Mouse (Mus musculus) ES-CJ7 (cell line): ENCODE measurements at regions not wholly inside any gene's neighbourhood (a gene's known extent, or its start where the extent isn't known, plus 50 kb on each side); places are given as distances from the start of the nearest gene placed in this dataset.

Experiments used
- DNase-seq: peaks from one replicate; pipeline ENCODE4 v3.0.0; 2011; ENCODE audit warnings: low read depth, low spot score

DNA sequence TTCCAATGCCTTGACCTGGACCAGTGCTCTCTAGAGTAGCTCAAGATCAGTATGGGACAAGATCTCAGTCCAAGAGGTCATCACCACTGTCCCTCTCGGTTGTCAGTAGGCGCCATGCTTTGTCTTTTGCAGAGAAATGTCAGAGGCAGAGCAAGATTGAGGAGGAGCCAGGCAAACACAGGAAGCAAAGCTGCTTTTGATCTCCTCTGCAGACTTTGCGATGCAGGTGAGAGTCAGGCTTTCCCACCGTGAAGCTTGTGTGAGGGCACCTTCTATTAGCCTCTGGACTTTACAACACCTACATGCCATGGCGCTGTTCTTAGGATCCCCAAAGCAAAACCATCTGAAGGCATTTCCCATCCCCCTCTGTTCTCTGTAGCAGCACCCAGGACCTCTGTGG lies 68.0 kb upstream of the Ppm1b start:
- no peak for DNase-seq

- no peak for DNase-seq
Measured at GRCm38 (mm10) chr17:84890871-84891599, 65.5 kb upstream of the Ppm1b start.

DNA sequence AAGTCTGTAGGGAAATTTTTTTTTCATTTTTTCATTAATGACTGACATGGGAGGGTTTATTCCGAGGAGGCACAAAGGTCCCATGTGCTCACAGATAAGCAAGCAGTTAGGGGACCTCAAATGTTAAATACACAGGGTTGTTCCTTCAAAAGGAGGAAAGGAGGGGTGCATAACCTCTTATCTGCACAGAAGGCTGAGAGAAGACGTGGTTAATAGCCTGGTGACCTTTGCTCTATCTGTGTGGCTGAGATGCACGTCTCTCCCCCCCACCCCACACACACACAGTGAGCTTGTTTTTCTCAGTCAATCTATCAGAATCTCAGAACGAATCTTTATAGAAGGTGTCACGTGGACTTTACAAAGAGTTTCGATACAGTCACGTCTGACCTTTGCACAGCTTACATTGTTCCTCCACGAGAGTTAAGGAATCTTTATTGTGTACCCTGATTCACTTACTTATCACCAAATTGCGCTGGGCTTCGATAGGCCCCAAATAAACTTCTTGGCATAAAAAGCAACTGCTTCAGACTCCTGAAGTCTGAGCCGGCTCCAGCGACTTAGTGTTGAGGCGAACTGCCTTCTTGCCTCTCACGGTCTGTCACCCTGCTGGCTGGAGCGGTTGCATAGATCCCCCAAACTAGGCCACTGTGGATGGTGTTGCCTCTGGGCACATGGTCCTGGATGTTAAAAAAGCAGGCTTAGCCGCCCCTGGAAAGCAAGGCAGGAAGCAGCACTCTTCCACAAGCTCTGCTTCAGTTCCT lies 63.1 kb upstream of the Ppm1b start:
- DNase-seq: no peak

DNA sequence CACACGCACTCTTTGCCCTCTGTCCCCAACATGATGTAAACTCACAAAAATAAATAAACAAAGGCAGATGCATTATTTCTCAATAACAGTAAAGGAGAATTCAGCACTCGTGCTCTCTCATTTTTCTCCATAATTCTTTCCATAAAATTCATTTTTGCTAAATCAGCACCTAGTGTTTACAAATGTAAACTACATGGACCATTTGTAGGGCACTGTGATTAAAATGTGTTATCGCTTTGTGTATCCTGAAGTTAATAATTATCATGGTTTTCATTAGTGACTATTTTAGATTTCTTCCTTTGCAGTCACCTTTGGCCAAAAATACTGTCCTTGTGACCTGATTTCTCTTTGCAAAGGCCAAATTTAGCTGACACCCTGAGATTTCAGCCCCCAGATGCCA lies 61.0 kb upstream of the Ppm1b start:
- DNase-seq: no peak

GRCm38 (mm10) chr17:84896572-84896971 lies 60.0 kb upstream of the Ppm1b start:
- no peak for DNase-seq

- DNase-seq: no peak
Measured at GRCm38 (mm10) chr17:84898407-84898806, 58.1 kb upstream of the Ppm1b start.

DNA sequence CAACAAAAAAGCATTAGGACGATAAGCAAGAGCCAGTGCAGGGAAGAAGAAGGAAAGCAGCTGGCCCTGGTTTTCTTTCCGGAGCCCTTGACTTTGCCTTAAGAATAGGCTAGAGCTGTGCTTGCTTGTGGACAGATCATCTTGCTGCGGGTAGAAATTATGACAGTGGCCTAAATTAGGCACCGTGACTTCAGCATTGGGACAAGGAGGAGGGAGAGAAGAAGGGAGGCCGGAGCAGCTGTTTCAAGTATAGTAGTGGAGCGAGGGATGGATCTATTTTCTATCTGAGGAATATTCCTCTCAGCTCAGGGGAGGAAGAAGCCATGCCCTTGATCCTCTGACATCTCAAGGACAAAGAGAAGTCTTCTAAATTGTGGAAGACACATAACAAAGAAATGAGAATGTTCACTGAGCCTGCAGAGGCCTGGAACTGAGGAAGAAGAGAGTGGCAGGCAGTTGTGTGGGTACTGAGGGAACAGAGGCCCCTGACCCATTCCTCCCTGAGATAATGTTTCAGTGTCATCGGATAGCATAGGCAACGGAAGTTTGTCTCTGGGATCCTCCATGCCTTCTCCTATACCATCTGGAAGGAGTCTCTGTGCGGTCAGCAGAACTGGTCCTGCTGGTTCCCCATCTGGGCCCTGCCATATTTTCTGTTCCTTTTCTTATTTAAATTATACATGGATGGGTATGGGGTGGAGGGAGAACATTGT lies 52.8 kb upstream of the Ppm1b start:
- DNase-seq: no peak
